Mouse (Mus musculus) adipocyte (in vitro differentiated cells): Measurements from ENCODE around the gene Folr1.

Source experiments
- DNase-seq: peaks from one replicate; pipeline ENCODE4 v3.0.0-alpha.2; 2016; ENCODE audit warnings: low spot score

The Folr1 gene

DNA sequence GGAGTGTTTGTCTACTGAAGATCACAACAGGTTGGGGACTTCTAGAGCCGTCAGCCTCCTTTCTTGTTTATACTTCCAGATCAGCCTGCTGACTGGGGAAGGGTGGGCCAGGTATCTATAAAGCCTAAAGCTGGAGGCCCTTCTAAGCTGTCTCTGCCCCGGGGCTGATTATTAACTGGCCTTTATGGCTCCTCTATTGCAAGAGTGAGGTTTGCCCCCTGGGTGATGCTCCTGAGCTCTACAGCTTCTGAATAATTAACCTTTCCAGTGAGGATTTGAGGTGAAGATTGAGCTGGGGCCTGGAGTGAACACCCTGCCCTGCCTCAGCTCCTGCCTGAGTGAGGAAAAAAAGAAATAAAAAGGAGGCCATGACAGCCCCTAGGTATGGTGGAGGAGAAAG, at the start of gene Folr1:
TSS of gene Folr1 (minus strand) at position 160 of the 400 bp plus-strand sequence.
- no peak for DNase-seq

DNA sequence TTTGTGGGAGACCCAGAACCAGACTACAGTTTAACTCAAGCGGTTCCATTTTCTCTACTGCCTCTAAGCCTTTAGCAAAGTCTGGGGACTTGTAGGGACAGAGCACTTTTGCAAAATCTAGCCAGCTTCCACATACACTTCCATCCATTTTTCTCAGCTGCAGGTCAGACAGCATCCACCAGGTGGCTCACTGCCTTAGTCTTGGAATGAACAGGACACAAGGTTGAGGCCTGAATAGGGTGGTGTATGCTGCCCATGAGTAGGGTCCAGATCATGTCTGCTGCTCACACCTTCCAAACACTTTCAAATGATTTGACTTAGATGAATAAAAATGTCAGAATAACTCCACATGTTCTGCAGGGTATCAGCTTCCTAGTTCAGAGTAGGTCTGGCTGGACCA, 47.5 kb upstream of the Folr1 start:
- DNase-seq = peak; percentile 77

DNA sequence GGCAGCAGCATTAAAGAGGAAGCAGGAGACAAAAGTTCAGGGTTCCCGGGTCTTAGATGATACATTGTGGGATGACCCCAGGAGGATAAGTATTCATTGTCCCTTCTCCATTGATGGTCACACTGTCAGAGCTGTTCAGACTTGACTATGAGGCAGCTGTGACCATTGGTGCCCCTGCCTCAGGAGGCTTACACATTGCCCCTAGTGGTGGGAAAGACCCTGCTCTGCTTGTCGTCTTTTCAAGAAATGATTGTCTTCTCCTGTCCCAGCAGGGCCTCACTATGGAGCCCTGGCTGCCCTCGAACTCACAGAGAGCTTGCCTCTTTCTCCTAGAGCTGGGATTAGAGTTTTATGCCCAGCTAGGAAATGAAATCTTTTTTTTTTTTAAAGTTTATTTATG, 41.4 kb upstream of the Folr1 start:
- DNase-seq = no peak

DNA sequence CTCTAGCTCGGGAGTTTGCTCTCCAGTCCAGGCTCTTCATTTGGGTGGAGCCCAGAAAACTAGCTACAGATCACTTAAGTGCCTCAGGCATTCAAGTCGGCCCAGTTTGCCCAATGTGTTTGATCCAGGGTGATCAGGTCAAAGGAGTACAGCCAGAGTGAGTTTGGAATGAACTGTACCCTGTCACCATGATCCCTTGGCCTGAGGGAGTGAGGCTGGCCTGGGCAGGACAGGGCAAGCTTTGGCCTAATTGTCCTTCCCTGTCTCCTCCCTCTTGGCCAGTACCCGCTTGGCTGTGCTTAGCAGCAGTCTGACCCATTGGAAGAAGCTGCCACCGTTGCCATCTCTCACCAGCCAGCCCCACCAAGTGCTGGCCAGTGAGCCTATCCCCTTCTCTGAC, 39.5 kb upstream of the Folr1 start:
- DNase-seq = peak; percentile 75

DNA sequence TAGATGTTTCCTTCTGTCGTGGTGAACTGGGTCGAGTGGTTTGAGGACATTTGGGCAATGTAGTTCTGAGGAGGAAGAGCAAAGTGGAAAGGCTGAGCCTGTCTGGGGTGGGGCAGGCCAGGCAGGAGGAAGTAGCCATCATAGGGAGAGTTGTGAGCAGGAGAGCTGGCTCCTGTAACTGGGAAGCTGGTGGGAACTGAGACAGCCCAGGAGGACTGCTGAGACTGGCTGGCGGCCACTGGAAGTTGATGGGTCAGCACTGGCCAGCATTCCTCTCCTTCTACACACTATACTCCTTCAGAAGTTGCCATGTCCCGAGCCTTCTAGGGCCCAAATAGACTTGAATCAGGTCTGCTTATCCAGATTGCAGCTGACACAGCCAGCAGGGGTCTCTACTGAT, 37.8 kb upstream of the Folr1 start:
- no peak for DNase-seq

DNA sequence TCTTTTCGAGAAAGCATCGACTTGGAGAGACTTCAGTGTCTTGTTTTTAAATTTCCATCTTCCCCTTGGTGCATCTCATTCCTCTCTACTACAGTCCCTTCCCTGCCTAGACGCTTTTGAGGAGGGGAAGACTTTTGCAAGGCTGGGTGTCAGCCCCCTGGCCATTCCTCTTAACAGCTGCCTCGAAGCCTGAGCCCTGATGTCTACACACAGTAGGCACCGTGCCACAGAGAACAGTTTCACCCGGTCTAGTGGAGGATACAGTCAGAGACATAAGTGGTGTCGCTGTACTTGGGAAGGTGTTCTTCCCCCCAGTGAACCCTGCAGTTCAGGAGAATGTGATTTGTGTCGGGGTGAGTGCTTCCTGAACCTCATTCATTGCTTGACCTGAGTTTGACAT, 36.1 kb upstream of the Folr1 start:
- DNase-seq = peak; percentile 64

DNA sequence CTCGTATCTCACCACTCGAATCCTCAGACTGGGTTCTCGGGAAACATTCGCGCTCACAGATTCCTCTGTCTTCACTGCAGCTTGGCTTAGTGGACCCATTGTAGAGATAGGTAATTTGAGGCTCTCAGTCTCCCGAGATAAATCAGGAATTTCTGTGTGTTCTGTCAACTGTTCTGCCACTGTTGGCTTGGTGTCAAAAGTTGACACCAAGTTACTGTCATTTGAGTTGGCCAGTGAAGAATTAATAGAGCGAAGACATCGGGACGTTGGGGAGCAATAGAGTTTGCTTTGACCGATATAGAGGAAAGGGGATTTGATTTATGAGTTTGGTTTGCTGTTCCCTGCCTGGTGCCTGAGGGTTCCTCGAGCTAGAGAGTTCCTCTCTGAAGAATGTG, 35.7 kb upstream of the Folr1 start, which contains the start of gene Tomt:
TSS of gene Tomt (minus strand) at position 73 of the 395 bp plus-strand sequence.
- peak; percentile 53 for DNase-seq

DNA sequence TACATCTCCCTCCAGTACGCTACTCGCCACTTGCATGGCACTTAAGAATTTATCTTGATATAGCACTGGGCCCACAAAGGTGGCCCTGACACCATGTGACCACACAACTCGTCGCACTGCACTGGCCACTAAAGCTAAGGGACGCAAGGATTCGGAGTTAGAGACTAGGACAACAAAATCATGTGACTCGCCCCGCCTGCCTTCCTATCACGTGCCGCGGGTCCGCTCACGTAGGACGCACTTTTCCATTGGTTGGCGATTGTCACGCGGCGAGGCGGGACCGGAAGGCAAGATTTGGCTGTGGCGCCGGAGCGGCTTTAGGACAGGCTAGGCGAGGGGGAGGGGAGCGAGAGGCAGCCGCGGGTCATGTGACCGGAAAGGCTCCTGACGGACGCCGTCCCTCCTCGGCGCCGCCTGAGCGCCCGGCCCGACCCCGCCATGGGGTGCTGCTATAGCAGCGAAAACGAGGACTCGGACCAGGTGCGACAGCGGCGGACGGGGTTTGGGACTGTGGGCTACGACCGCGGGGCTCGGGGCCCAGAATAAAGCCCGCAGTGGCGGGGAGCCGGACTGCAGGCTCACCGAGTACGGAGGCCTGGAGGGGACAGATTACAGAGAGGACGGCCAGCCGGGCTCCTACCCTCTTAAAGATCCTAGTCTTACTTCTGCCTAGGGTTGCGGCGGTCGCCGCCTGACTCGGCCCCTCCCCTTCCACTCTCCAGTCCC, 35.1 kb upstream of the Folr1 start, which contains the start of gene Lamtor1:
TSS of gene Lamtor1 (plus strand) at position 344 of the 726 bp plus-strand sequence.
- DNase-seq = peak; percentile 98

DNA sequence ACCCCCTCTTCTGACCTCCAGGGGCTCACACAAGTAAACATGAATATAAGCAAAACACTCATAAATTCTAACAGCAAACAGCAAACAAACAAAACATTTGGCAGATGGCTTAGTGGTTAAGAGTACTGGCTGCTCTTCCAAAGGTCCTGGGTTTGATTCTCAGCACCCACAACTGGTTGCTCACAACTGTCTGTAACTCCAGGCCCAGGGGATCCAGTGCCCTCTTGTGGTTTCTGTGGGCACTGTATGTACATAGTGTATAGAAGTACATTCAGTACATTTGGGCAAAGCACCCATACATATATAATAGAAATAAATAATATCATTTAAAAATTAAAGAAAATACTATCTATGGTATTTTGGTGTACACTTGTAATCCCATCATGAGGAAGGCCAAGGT, 32.3 kb upstream of the Folr1 start:
- DNase-seq = no peak

DNA sequence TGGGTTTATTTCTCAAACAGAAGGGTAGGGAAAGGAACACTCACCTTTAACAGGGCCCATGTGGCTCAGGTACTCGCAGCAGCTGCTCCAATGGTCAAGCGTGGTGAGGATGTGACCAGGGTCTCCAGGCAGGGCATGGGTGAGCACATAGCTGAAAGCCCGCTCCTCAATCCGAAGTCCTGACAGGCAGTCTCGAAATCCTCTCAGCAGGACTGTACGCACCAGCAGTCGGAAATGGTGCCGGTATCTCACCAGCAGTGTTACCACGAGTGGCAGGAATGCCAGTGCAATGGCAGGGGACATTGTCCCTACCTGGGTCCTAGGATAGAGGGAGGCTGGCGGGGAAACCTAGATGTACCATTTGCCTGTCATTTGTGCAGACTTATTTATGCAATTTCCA, 31.4 kb upstream of the Folr1 start:
- DNase-seq = no peak

DNA sequence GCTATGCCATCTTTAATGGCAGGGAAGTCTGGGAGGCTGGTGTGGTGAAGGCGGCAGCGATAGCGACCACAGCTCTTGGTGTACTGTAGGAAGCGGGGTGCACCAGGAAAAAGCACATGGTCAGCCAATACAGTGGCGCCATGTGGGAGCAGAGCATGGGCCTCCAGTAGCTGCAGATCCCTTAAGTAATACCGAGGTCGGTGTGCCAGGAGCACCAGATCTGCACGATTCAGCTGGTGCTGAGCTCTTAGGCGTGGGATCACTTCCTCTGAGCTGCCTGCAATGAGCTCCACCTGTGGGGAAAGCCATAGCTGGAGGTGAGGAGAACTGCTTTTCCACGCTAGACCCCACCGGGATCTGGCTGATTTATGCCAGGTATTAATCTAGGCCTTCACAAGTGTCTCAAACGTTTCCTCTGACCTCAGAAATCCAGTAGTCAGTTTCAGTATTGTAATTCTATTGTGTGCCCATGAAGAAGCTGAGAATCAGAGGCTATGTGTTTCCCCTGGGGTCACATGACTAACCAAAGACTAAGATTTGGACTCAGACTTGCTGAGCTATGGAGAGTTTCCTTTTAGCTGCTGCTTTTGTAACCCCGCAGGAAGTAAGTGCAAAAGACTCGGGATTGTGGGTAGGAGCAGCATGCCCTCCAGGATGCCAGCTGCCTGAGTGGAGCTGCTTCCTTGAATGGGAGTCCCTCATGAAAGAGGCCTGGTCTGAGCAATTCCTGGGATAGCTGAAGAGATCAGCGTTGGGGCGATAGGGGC, 29.9 kb upstream of the Folr1 start:
- no peak for DNase-seq

DNA sequence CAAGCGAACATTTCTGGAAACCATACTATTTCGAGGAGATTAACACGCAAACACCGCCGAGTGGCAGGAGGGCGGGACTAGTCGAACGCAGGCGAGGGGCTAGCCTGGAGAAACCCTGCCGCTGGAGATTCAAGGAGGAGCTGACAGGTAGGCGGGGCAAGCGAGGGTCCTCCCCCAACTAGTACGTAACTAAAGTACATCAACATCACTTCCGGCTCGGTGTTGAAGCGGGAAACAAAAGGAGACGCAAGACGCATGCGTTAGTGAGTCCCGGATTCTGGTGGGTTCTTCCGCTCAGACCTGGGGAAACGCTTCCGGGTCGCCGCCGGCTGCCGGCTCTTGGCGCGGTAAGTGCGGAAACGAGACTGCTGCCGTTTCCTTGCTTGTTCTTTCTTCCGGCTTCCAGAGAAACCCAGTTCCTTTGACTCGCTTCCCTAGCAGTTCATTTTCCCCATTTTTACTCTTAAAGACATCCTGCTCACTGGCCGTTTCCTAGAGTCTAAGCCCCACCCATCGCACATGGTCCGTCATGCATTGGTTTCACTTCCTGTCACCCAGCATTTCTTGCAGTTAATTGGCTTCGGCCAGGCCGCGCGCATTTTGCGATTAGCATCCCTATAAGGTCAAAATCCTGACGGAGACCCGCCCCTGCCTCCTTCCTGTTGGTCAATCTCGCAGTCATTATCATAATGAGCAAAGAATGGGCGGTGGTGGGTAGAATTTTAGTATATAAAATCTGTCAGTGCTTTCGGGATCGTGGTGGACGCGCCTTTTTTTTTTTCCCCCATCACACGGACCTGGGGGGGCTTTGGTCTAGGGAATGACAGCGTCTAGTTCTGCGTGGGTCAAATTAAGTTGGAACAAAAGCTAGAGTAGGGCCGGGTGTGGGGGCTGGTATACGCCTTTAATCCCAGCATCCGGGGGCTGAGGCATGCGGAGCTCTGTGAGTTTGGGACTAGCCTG, 25.8 kb upstream of the Folr1 start:
- peak; percentile 97 for DNase-seq

DNA sequence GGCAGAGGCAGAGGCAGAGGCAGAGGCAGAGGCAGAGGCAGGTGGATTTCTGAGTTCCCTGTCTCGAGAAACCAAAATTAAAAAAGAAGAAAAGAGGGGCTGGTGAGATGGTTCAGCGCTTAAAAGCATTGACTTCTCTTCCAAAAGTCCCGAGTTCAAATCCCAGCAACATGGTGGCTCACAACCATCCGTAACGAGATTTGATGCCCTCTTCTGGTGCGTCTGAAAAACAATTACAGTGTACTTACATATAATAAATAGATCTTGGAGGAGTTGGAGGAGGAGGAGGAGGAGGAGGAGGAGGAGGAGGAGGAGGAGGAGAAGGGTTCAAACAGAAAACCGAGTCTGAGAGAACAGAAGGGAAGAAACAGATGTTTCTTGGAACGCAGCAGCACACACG, 25.1 kb upstream of the Folr1 start:
- no peak for DNase-seq

DNA sequence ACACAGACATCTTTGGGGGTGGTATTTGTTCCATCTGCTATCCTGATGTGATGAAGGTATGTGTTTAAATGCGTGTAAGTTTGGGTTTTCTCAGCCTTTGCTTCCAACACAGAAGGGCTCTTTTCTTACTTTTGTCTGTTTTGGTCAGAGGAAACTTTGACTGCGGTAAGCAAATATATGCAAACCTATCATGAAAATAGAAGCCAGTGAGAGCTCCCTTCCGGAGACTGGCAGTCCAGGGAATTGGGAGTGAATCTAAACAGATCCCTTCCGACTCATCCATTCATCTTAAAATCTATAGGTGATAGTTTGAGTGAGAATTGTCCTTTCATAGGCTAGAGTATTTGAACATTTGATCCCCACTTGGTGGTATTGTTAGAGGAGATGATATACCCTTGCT, 17.9 kb upstream of the Folr1 start:
- no peak for DNase-seq

DNA sequence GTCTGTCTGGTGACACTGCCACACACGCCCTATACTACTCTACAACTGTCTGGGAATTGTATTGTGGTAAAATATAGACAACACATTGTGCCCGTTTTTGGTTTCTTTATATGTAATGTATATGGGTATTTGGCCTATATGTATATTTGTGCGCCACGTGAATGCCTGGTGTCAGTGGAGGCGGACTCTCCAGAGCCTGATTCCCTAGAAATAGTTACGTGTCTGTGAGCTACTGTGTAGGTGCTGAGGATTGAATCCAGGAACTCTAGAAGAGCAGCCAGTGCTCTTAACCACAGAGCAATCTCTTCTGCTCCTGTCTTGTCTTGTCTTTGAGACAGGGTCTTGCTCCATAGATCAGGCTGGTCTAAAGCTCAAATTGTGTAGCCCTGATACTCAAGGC, 15.7 kb upstream of the Folr1 start:
- DNase-seq = no peak

DNA sequence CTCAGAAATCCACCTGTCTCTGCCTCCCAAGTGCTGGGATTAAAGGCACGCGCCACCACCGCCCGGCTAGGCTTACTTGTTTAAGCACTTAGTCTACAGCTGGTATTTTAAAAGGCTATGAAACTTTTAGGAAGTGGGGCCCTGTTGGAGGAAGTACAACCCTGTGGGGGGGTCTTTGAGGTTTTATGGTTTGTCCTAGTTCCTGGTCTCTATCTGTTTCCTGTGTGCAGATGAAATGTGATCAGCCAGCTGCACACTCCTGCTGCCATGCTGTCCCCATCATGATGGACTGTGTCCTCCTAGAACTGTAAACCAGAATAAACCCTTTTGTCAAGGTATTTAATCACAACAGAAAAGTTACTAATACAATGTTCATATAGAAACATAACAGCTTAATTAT, 13.6 kb upstream of the Folr1 start:
- DNase-seq = no peak

DNA sequence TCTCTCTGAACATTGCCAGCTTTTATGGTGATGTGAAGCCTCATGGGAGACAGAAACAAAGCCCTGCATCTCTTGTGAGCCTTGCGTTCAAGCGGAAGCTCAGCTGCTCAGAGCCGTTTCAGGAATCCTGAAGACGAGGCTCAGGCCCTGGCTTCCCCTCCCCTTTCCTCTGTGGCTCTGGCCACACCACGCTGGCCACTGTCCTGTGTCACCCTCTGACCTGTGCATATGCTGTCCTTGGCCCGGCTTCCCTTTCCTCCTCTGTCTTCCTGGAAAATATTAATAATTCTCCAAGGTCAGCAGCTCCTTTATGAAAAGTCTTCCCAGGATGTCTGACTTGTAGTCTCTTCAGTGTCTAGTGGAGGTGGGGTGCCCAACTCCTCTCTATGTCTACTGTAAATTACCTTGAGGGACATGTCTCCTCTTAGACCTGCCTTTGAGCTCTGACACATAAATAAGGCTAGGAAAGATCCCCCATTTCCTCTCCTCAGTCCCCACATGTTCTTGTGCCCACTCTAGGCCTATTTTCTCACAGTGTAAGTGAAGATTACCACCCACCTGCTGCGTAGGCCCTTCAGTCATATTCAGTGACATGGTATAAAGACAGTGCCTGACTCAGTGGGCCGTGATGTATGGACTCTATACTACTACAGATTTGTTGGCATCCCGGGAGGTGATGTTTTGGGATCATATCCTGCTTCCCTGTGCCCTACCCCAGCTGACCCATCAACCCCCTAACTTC, 12.0 kb upstream of the Folr1 start:
- DNase-seq = no peak

DNA sequence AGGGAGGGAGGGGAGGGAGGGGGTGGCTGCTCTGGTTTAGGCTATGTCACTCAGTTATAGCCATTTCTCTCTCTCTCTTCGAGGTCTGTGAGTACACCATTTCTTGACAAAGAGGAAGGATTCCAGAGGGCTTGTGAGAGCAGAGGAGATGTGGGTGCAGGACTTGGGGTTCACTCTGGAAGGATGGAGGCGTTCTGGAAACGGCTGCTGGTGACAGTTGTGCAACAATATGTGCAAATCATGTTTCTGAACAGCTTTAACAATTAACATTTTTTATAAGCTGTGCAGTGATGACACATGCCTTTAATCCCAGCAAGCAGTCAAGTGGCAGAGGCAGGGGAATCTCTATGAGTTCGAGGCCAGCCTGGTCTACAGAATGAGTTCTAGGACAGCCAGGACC, 10.3 kb upstream of the Folr1 start:
- no peak for DNase-seq

DNA sequence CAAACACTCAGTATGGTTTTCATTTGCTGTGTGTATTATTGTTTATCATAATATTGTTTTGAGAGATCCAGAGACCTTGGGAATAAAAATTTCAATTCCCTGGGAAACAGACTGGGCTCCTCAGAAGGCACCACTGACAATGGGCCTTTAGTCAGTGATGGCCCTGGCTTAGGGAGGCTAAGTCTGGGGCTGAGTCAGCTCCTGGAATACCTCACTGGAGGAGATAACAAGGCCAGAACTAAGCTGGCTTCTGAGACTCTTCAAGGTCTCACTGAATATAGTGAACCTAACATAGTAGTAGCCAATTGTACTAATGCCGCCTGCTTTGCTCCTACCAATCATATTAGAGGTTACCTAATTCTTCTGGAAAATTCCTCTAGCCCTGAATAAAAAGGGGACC, 5.4 kb upstream of the Folr1 start:
- no peak for DNase-seq

DNA sequence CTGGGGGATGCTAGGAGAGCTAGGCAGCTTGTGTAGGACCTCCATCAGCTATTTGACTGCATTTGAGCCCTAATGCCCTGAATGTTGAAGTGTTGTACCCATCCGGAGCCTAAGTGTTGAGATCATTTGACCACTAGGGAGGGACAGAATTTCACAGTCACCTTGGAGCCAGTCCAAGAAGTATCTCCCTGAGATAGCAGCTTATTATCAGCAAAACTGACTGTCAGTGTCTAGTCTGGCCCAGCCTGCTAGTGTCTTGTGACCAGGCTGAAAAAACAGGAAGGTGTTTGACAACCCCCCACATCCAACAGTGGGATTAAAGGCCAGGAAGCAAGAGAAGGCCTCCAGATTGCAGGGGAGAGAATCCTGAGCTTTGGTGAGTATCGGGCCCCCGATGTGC, 708 bp upstream of the Folr1 start:
- DNase-seq = no peak

DNA sequence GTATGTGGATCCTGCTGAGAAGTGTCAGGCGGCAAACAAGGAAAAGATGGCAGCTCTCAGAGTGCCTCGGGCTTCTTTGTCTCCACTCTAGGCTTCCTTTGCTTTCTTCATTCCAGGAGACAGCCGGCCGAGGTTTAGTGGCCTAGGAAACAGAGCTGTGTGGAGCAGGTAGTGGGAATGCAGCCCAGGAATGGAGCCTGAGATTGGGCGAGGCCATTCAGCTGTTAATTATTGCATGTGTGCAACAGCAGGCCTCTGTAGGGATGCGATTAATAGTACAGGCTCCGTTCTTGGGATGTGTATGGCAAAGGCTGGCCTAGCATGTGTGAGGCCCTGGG, 1.5 kb downstream of the Folr1 start:
- DNase-seq = no peak
